In genomic region chr6:18513611-18514473, GRCm38 (mm10) we compare ENCODE assay signal across 7 mouse cellular contexts. TPM values are rescaled to one million over a fixed set of nuclear protein-coding genes. Genes with fewer than 3 reads are reported as not detected.
DNase-seq lines count a peak whose midpoint lies in the region; ATAC-seq and TF ChIP-seq lines count a peak whose summit lies in the region.

No protein-coding gene starts in this region.

- peak overlapping the region; percentile 90 for H3K4me2 ChIP-seq in heart, embryonic 11.5 days
- peak overlapping the region; percentile 96 for H3K4me2 ChIP-seq in kidney, postnatal 0 days (ENCODE audit: low read length)
- peak overlapping the region; percentile 88 for H3K4me2 ChIP-seq in stomach, embryonic 14.5 days (replicated peaks; ENCODE audit: low read depth, low read length)

- H3K4me1 ChIP-seq in E14TG2a.4 (replicated peaks; ENCODE audit: low read depth, low read length) (peaks cover 17% of the 10 kb centered on the region; the same call in 1 of the 2 replicates), ES-Bruce4 (ENCODE audit: control insufficient read depth, insufficient read depth, low read length) (no peaks in the 10 kb centered on the region)
- peaks cover 3% of the 10 kb centered on the region for H3K4me1 ChIP-seq in heart, embryonic 11.5 days (ENCODE audit: control insufficient read depth, insufficient read depth, low read length)
- no peaks in the 10 kb centered on the region; the same call in 1 of the 2 replicates for H3K4me1 ChIP-seq in kidney, postnatal 0 days (replicated peaks; ENCODE audit: insufficient read depth, low read length)
- no peaks in the 10 kb centered on the region for H3K4me1 ChIP-seq in stomach, embryonic 14.5 days (ENCODE audit: control insufficient read depth, insufficient read depth, low read length)

- H3K27me3 ChIP-seq in E14TG2a.4 (ENCODE audit: insufficient read depth, low read length) (peaks cover 43% of the 10 kb centered on the region), ES-Bruce4 (ENCODE audit: control insufficient read depth, insufficient read depth, low read length, poor library complexity, severe bottlenecking) (peaks cover 3% of the 10 kb centered on the region)
- no peaks in the 10 kb centered on the region for H3K27me3 ChIP-seq in heart, embryonic 11.5 days (ENCODE audit: control insufficient read depth, insufficient read depth, low read length)
- H3K27me3 ChIP-seq in kidney, postnatal 0 days (ENCODE audit: insufficient read depth, low read length) = no peaks in the 10 kb centered on the region
- H3K27me3 ChIP-seq in stomach, embryonic 14.5 days (ENCODE audit: control insufficient read depth, insufficient read depth, low read length) = no peaks in the 10 kb centered on the region

- H3K4me3 ChIP-seq in E14TG2a.4 (replicated peaks; ENCODE audit: low read length) = peak overlapping the region; percentile 85
- H3K4me3 ChIP-seq in ES-Bruce4 (ENCODE audit: low read depth, low read length) = peak overlapping the region; percentile 73
- H3K4me3 ChIP-seq in heart, embryonic 11.5 days (ENCODE audit: low read depth, low read length) = peak overlapping the region; percentile 79
- peak overlapping the region; percentile 88 for H3K4me3 ChIP-seq in kidney, postnatal 0 days (replicated peaks; ENCODE audit: low read depth, low read length)
- H3K4me3 ChIP-seq in stomach, embryonic 14.5 days (ENCODE audit: low read depth, low read length) = peak overlapping the region; percentile 72

- peak overlapping the region; percentile 55 for H3K9ac ChIP-seq in ES-Bruce4 (ENCODE audit: low read depth, poor library complexity, severe bottlenecking)
- H3K9ac ChIP-seq in heart, embryonic 11.5 days (ENCODE audit: low read depth, low read length) = peak overlapping the region; percentile 79
- peak overlapping the region; percentile 79 for H3K9ac ChIP-seq in kidney, postnatal 0 days (ENCODE audit: low read depth, low read length)
- H3K9ac ChIP-seq in stomach, embryonic 14.5 days (replicated peaks; ENCODE audit: low read depth, low read length) = peak overlapping the region; percentile 53

- peak; percentile 56 for ATAC-seq in heart, embryonic 11.5 days (replicated peaks; ENCODE audit: insufficient number of reproducible peaks, low FRiP score, low TSS enrichment)
- ATAC-seq in kidney, postnatal 0 days (replicated peaks; ENCODE audit: low FRiP score, low read depth) = peak; percentile 80
- 0 out of 2 replicates have a peak, but pooled peaks have one; percentile 34 for ATAC-seq in megakaryocyte-erythroid progenitor cell, adult 5-6 weeks (replicated peaks; ENCODE audit: low FRiP score, low TSS enrichment, poor library complexity, severe bottlenecking)
- no peak; the same call in 1 of the 2 replicates for ATAC-seq in stomach, embryonic 14.5 days (ENCODE audit: insufficient number of reproducible peaks, insufficient read depth, low FRiP score, low read depth)

- H3K9me3 ChIP-seq in E14TG2a.4 (ENCODE audit: low read length) = no peaks in the 10 kb centered on the region
- H3K9me3 ChIP-seq in ES-Bruce4 (replicated peaks; ENCODE audit: control insufficient read depth, insufficient read depth, low read length, poor library complexity, severe bottlenecking) = no peaks in the 10 kb centered on the region
- no peaks in the 10 kb centered on the region for H3K9me3 ChIP-seq in heart, embryonic 11.5 days (replicated peaks; ENCODE audit: control insufficient read depth, low read length)
- no peaks in the 10 kb centered on the region for H3K9me3 ChIP-seq in kidney, postnatal 0 days (replicated peaks; ENCODE audit: low read length)
- H3K9me3 ChIP-seq in stomach, embryonic 14.5 days (ENCODE audit: control insufficient read depth, low read depth, low read length) = no peaks in the 10 kb centered on the region

- no peak overlapping the region for H3K27ac ChIP-seq in ES-Bruce4 (ENCODE audit: insufficient read depth, low read length)
- no peak overlapping the region for H3K27ac ChIP-seq in heart, embryonic 11.5 days (ENCODE audit: low read depth, low read length)
- peak overlapping the region; percentile 60; the same call in 1 of the 2 replicates for H3K27ac ChIP-seq in kidney, postnatal 0 days
- H3K27ac ChIP-seq in stomach, embryonic 14.5 days (ENCODE audit: low read length) = no peak overlapping the region

- H3K36me3 ChIP-seq in E14TG2a.4 (ENCODE audit: insufficient read depth, low read length) = no peaks in the 10 kb centered on the region
- no peaks in the 10 kb centered on the region for H3K36me3 ChIP-seq in ES-Bruce4 (ENCODE audit: control insufficient read depth, insufficient read depth, low read length, poor library complexity, severe bottlenecking)
- no peaks in the 10 kb centered on the region for H3K36me3 ChIP-seq in heart, embryonic 11.5 days (ENCODE audit: control insufficient read depth, insufficient read depth, low read length)
- no peaks in the 10 kb centered on the region for H3K36me3 ChIP-seq in kidney, postnatal 0 days (ENCODE audit: insufficient read depth, low read length)
- no peaks in the 10 kb centered on the region for H3K36me3 ChIP-seq in stomach, embryonic 14.5 days (ENCODE audit: control insufficient read depth, insufficient read depth, low read length)

- no peak for TF ChIP-seq POLR2A in ES-Bruce4 (IDR thresholded peaks at IDR 0.05; ENCODE audit: insufficient read depth, low read length)

- DNase-seq in embryo, embryonic 10 days (ENCODE audit: low spot score) = peak; percentile 35
- DNase-seq in kidney, postnatal 0 days (ENCODE audit: low spot score) = peak; percentile 48

- TF ChIP-seq EP300 in ES-Bruce4 (IDR thresholded peaks at IDR 0.05; ENCODE audit: insufficient read depth, low read depth, low read length) = no peak

- WGBS in heart, embryonic 11.5 days (ENCODE audit: insufficient replicate concordance) = under 1% methylated on average over 27 of the region's 28 CpGs
- under 1% methylated on average over 27 of the region's 28 CpGs for WGBS in kidney, postnatal 0 days
- WGBS in stomach, embryonic 14.5 days = under 1% methylated on average over 28 of the region's 28 CpGs

- TF ChIP-seq CTCF in E14TG2a.4 (conservative IDR thresholded peaks at IDR 0.05; ENCODE audit: low read length) (no peak), ES-Bruce4 (IDR thresholded peaks at IDR 0.05; ENCODE audit: low read depth, low read length) (no peak)
- TF ChIP-seq CTCF in kidney, postnatal 0 days (IDR thresholded peaks at IDR 0.05; ENCODE audit: low read depth) = peak; percentile 25; the same call in 1 of the 2 replicates

RNA-seq across cellular contexts. Expression of gene Cttnbp2, which starts 0.8 kb away (rescaled TPM):
- polyA plus RNA-seq in ES-Bruce4 (2011; ENCODE audit: insufficient read depth, insufficient read length, low read depth, missing spikeins) = 0.87 and 1.4 TPM in 2 replicates
- polyA plus RNA-seq in heart, embryonic 11.5 days (2014; fragmentation: Nextera tagmentation; extraction: Ambion mirVana) = 6.7 and 9.8 TPM in 2 replicates
- polyA plus RNA-seq in kidney, postnatal 0 days (2015; fragmentation: Nextera tagmentation; extraction: Ambion mirVana) = 14.3 and 16.1 TPM in 2 replicates
- not detected in 2 replicates for total RNA-seq in megakaryocyte-erythroid progenitor cell, adult 5-6 weeks (2014; fragmentation: Nextera tagmentation)
- total RNA-seq in megakaryocyte-erythroid progenitor cell, adult 5-6 weeks (2017) = 0.15 TPM in 1 of 2 replicates, not detected in the other
- 24.7 and 27.4 TPM in 2 replicates for polyA plus RNA-seq in stomach, embryonic 14.5 days (2014; fragmentation: Nextera tagmentation; extraction: Ambion mirVana)
